Mouse (Mus musculus): Measurements from ENCODE around the gene Rccd1. TPM values are rescaled to one million over a fixed set of nuclear protein-coding genes. Genes with fewer than 3 reads are reported as not detected.
A peak's percentile ranks its signal among the peaks of the same experiment; 100 is the strongest.

Rccd1 gene
- total and polyA plus RNA-seq, 2 experiments from 2014 or later, result 3.1 to 7.6 TPM

DNA sequence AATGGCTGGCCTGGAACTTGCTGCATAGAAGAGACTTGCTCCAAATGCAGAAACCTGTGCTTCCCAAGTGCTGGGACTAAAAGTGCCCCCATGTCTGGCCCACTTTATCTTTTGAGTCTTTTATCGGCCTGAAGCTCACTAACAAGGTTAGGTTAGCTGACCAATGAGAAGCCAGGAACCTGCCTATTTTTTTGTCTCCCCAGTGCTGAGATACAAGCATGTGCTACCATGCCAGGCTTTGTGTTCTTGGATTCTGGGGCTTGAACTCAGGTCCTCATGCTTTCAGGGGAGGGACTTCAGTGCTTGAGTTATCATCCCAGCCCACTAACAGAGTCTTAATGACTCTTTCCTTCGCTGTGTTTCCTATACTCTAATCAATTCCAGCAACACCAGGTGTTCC is 66.5 kb downstream of the Rccd1 start:
- peaks cover 5% of the 10 kb centered on the region for H3K27me3 ChIP-seq (ENCODE audit: control insufficient read depth, insufficient read depth, low read length)
- H3K27ac ChIP-seq (ENCODE audit: low read depth), result no peak overlapping the region
- H3K4me2 ChIP-seq (ENCODE audit: low read depth, low read length), result no peak overlapping the region
- H3K36me3 ChIP-seq (replicated peaks; ENCODE audit: control insufficient read depth, insufficient read depth, low read length), result no peaks in the 10 kb centered on the region
- H3K4me3 ChIP-seq (ENCODE audit: low read depth, low read length), result no peak overlapping the region
- no peak for ATAC-seq (ENCODE audit: insufficient read depth, low read depth)
- TF ChIP-seq CTCF (IDR thresholded peaks at IDR 0.05; ENCODE audit: low read depth) (no peak), EP300 (IDR thresholded peaks at IDR 0.05; ENCODE audit: low read depth) (no peak)
- no peak overlapping the region for H3K9ac ChIP-seq (replicated peaks; ENCODE audit: low read depth, low read length)
- 47% methylated on average over 2 of the region's 2 CpGs for WGBS
- peaks cover 8% of the 10 kb centered on the region for H3K4me1 ChIP-seq (ENCODE audit: control insufficient read depth, insufficient read depth)
- no peaks in the 10 kb centered on the region for H3K9me3 ChIP-seq (replicated peaks; ENCODE audit: control insufficient read depth, low read length)
- DNase-seq (ENCODE audit: low spot score), result no peak

DNA sequence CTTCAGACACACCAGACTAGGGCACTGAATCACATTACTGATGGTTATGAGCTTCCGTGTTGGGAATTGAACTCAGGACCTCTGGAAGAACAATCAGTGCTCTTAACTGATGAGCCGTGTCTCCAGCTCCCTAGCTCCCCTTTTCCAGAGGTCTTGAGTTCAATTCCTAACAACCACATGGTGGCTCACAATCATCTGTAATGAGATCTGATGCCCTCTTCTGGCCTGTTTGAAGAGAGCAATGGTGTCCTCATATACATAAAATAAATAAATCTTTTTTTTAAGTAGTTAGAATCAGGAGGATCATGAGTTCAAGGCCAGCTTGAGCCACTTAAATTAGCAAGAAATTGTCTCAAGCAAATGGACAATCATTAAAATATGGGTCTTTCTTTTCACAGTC is 68.3 kb downstream of the Rccd1 start:
- Histone ChIP-seq H3K9ac (replicated peaks; ENCODE audit: low read depth, low read length) (no peak overlapping the region), H3K4me1 (ENCODE audit: control insufficient read depth, insufficient read depth) (no peaks in the 10 kb centered on the region), H3K4me3 (ENCODE audit: low read depth, low read length) (no peak overlapping the region), H3K4me2 (ENCODE audit: low read depth, low read length) (no peak overlapping the region), H3K27ac (ENCODE audit: low read depth) (no peak overlapping the region), H3K27me3 (ENCODE audit: control insufficient read depth, insufficient read depth, low read length) (peaks cover 5% of the 10 kb centered on the region), H3K9me3 (replicated peaks; ENCODE audit: control insufficient read depth, low read length) (no peaks in the 10 kb centered on the region), H3K36me3 (replicated peaks; ENCODE audit: control insufficient read depth, insufficient read depth, low read length) (no peaks in the 10 kb centered on the region)
- DNase-seq (ENCODE audit: low spot score), result no peak
- no peak for ATAC-seq (ENCODE audit: insufficient read depth, low read depth)
- WGBS, result 65% methylated on average over 2 of the region's 2 CpGs
- TF ChIP-seq CTCF (IDR thresholded peaks at IDR 0.05; ENCODE audit: low read depth), result 0 out of 2 replicates have a peak, but pooled peaks have one; percentile 17
- no peak for TF ChIP-seq EP300 (IDR thresholded peaks at IDR 0.05; ENCODE audit: low read depth)

DNA sequence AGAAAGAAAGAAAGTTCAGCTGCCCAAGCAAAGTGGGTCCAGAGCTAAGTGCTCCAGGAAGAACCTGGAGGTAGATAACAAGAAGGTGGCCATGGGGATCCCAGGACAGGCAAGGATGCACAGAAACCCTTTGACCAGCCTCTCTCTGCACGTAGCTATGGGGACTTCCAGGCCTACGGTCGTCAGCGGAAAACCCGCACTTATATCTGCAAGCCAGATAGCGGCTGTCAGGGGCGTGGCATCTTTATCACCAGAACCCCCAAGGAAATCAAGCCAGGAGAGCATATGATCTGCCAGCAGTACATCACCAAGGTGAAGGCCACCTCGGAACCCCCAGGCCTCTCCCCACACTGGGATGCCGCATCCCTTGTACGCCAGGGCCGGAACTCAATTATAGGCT is 71.4 kb downstream of the Rccd1 start:
- Histone ChIP-seq H3K9me3 (replicated peaks; ENCODE audit: control insufficient read depth, low read length) (no peaks in the 10 kb centered on the region), H3K4me2 (ENCODE audit: low read depth, low read length) (no peak overlapping the region), H3K4me1 (ENCODE audit: control insufficient read depth, insufficient read depth) (no peaks in the 10 kb centered on the region), H3K9ac (replicated peaks; ENCODE audit: low read depth, low read length) (no peak overlapping the region), H3K27me3 (ENCODE audit: control insufficient read depth, insufficient read depth, low read length) (no peaks in the 10 kb centered on the region; the same call in 1 of the 2 replicates), H3K4me3 (ENCODE audit: low read depth, low read length) (no peak overlapping the region), H3K36me3 (replicated peaks; ENCODE audit: control insufficient read depth, insufficient read depth, low read length) (no peaks in the 10 kb centered on the region), H3K27ac (ENCODE audit: low read depth) (no peak overlapping the region)
- no peak for ATAC-seq (ENCODE audit: insufficient read depth, low read depth)
- no peak for TF ChIP-seq CTCF (IDR thresholded peaks at IDR 0.05; ENCODE audit: low read depth)
- TF ChIP-seq EP300 (IDR thresholded peaks at IDR 0.05; ENCODE audit: low read depth), result no peak
- DNase-seq (ENCODE audit: low spot score), result no peak
- 68% methylated on average over 11 of the region's 11 CpGs for WGBS

DNA sequence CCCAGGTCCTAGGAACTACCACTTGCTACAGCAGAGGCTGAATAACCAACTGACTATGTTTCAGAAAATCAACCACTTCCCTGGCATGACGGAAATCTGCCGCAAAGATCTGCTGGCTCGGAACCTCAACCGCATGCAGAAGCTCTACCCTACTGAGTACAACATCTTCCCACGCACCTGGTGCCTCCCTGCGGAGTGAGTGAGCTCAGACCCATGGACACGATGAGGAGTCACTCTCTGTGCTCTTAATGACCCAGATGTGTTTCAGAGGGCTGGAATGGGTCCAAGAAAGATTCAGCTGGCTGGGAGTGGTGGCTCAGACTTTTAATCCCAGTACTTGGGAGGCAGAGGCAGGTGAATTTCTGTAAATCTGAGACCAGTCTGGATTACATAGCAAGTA is 71.8 kb downstream of the Rccd1 start:
- no peak overlapping the region for H3K4me2 ChIP-seq (ENCODE audit: low read depth, low read length)
- H3K27ac ChIP-seq (ENCODE audit: low read depth), result no peak overlapping the region
- no peak for ATAC-seq (ENCODE audit: insufficient read depth, low read depth)
- no peaks in the 10 kb centered on the region for H3K4me1 ChIP-seq (ENCODE audit: control insufficient read depth, insufficient read depth)
- H3K27me3 ChIP-seq (ENCODE audit: control insufficient read depth, insufficient read depth, low read length), result no peaks in the 10 kb centered on the region
- H3K36me3 ChIP-seq (replicated peaks; ENCODE audit: control insufficient read depth, insufficient read depth, low read length), result no peaks in the 10 kb centered on the region
- no peaks in the 10 kb centered on the region for H3K9me3 ChIP-seq (replicated peaks; ENCODE audit: control insufficient read depth, low read length)
- TF ChIP-seq EP300 (IDR thresholded peaks at IDR 0.05; ENCODE audit: low read depth) (no peak), CTCF (IDR thresholded peaks at IDR 0.05; ENCODE audit: low read depth) (no peak)
- H3K4me3 ChIP-seq (ENCODE audit: low read depth, low read length), result no peak overlapping the region
- no peak for DNase-seq (ENCODE audit: low spot score)
- WGBS, result 74% methylated on average over 7 of the region's 7 CpGs
- H3K9ac ChIP-seq (replicated peaks; ENCODE audit: low read depth, low read length), result no peak overlapping the region

DNA sequence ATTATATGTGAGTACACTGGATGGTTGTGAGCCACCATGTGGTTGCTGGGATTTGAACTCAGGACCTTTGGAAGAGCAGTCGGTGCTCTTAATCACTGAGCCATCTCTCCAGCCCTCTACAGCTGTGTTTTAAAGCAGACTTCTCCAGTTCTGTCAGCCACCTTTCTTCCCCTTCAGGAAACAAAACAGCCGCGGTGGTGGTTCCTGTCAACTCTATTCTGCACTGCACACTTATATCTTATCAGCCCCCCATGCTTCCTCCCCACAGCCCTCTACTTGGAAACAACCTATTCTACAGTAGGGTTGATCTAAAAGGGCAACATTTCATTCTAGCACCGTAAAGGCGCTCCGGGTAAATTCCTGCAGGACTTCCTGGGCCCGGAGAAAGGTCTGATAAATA is 77.4 kb downstream of the Rccd1 start:
- TF ChIP-seq EP300 (IDR thresholded peaks at IDR 0.05; ENCODE audit: low read depth), result no peak
- TF ChIP-seq CTCF (IDR thresholded peaks at IDR 0.05; ENCODE audit: low read depth), result no peak
- Histone ChIP-seq H3K9ac (replicated peaks; ENCODE audit: low read depth, low read length) (peak overlapping the region; percentile 65; the same call in 1 of the 2 replicates), H3K4me1 (ENCODE audit: control insufficient read depth, insufficient read depth) (0 out of 2 replicates have a peak, but pooled peaks cover 3% of the 10 kb centered on the region), H3K36me3 (replicated peaks; ENCODE audit: control insufficient read depth, insufficient read depth, low read length) (no peaks in the 10 kb centered on the region), H3K27me3 (ENCODE audit: control insufficient read depth, insufficient read depth, low read length) (no peaks in the 10 kb centered on the region), H3K9me3 (replicated peaks; ENCODE audit: control insufficient read depth, low read length) (no peaks in the 10 kb centered on the region), H3K27ac (ENCODE audit: low read depth) (peak overlapping the region; percentile 74), H3K4me3 (ENCODE audit: low read depth, low read length) (peak overlapping the region; percentile 70), H3K4me2 (ENCODE audit: low read depth, low read length) (peak overlapping the region; percentile 68)
- WGBS, result 18% methylated on average over 7 of the region's 7 CpGs
- DNase-seq (ENCODE audit: low spot score), result no peak
- ATAC-seq (ENCODE audit: insufficient read depth, low read depth), result no peak

DNA sequence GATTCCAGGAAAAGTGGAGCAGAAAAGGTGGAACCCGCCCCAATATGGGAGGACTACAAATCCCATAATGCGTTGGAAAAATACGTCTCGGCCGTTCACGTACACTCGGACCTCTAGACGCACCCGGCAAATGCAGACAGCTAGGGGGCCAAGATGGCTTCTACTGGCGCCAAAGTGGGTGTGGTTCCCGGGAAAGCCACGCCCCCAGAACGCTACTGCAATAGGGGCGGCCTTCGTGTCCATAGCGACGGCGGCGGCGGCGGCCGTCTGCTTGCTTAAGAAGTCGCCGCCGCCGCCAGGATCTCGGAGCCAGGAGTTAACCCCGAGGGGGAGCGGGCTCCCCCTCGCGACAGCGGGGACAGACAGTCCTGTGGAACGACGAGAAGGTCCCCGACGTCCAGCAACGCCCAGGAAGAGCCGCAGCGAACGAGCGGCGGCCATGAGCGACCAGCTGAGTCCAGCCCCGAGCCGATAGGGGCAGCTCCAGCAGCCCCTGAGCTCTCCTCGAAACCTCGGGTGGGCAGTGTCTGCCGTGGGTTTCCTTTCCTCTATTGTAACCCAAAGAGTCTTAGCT is 78.0 kb downstream of the Rccd1 start, which contains the start of gene Ttll13:
Gene Ttll13 (plus strand): TSS at position 229 of the 574 bp plus-strand sequence.
- Histone ChIP-seq H3K27ac (ENCODE audit: low read depth) (peak within 1 kb of the TSS; percentile 74), H3K36me3 (replicated peaks; ENCODE audit: control insufficient read depth, insufficient read depth, low read length) (no peaks in the 10 kb centered on the region), H3K9ac (replicated peaks; ENCODE audit: low read depth, low read length) (peak within 1 kb of the TSS; percentile 65), H3K4me3 (ENCODE audit: low read depth, low read length) (peak within 1 kb of the TSS; percentile 70), H3K27me3 (ENCODE audit: control insufficient read depth, insufficient read depth, low read length) (no peaks in the 10 kb centered on the region), H3K4me2 (ENCODE audit: low read depth, low read length) (peak within 1 kb of the TSS; percentile 68), H3K9me3 (replicated peaks; ENCODE audit: control insufficient read depth, low read length) (no peaks in the 10 kb centered on the region), H3K4me1 (ENCODE audit: control insufficient read depth, insufficient read depth) (0 out of 2 replicates have a peak, but pooled peaks cover 3% of the 10 kb centered on the region)
- peak; percentile 98 for DNase-seq (ENCODE audit: low spot score)
- peak; percentile 49; the same call in 1 of the 2 replicates for TF ChIP-seq EP300 (IDR thresholded peaks at IDR 0.05; ENCODE audit: low read depth)
- TF ChIP-seq CTCF (IDR thresholded peaks at IDR 0.05; ENCODE audit: low read depth), result peak; percentile 52
- under 1% methylated on average over 48 of the region's 48 CpGs for WGBS
- ATAC-seq (ENCODE audit: insufficient read depth, low read depth), result peak; percentile 99
